Mouse (Mus musculus): ENCODE data around the gene Bcat2. TPM values are rescaled to one million over a fixed set of nuclear protein-coding genes. Genes with fewer than 3 reads are reported as not detected.

Gene Bcat2
- total RNA-seq, 1 experiment from 2014 or later: 244 TPM

DNA sequence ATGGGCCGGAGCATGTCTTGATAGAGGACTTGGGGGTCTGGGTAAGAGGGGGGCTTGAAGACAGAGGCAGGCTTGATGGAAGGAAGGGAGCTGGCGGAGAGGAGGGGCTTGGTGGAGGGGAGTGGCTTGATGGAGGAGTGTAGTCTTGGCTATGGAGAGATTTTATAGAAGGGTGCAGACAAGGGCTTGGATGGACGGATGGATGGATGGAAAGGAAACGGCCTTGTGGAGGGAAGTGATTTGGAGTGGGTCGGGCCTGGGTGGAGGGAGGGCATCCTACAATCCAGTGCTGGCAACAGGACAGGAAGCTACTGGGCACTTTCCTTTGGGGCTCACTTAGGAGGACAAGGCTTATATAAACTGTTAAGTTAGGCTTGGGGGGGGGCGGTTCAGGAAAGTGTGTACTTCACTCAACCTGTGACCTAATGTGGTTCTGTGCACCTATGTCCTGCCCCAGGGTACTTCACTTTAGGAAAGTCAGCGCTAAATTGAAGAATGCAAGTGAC is 56.7 kb downstream of the Bcat2 start:
- DNase-seq: no peak

DNA sequence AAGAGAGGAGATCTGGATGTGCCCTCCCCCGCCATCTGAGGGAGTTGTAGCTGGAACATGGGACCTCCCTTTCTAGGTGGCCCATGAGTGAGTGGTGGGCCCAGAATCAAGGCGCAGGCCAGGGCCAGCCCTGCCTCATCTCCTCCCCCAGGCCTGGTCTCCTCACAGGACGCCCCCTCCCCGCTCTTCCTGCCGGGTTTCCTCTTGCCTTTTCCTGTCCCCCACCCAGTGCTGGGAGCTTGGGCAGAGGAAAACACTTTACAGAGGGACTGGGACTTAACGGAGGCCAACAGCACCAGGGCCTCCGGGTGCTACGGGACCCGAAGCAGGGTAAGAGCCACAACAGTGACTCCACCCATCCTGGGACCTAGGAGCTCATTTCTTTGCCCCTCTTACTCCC is 57.3 kb downstream of the Bcat2 start, which contains the start of gene Rasip1:
Gene Rasip1, plus strand, starts transcription at position 228 of the 400 bp plus-strand sequence.
- no peak for DNase-seq

- peak; percentile 96 for DNase-seq
Observed at GRCm38 (mm10) chr7:45628364-45629294, 58.7 kb downstream of the Bcat2 start.

- DNase-seq: no peak
Observed at GRCm38 (mm10) chr7:45630064-45630907, 60.3 kb downstream of the Bcat2 start.

DNA sequence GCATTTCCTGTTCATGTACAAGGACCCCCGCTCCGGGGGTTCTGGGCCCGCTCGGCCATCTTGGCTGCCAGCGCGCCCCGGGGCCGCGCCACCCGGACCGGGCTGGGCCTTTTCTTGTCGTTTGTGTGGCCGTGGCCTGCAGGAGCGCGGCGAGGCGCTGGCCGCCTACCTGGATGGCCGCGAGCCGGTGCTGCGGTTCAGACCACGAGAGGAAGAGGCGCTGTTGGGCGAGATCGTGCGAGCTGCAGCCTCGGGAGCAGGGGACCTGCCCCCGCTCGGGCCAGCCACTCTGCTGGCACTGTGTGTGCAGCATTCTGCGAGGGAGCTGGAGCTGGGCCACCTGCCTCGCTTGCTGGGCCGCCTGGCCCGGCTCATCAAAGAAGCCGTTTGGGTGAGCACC is 62.5 kb downstream of the Bcat2 start:
- DNase-seq: no peak

DNA sequence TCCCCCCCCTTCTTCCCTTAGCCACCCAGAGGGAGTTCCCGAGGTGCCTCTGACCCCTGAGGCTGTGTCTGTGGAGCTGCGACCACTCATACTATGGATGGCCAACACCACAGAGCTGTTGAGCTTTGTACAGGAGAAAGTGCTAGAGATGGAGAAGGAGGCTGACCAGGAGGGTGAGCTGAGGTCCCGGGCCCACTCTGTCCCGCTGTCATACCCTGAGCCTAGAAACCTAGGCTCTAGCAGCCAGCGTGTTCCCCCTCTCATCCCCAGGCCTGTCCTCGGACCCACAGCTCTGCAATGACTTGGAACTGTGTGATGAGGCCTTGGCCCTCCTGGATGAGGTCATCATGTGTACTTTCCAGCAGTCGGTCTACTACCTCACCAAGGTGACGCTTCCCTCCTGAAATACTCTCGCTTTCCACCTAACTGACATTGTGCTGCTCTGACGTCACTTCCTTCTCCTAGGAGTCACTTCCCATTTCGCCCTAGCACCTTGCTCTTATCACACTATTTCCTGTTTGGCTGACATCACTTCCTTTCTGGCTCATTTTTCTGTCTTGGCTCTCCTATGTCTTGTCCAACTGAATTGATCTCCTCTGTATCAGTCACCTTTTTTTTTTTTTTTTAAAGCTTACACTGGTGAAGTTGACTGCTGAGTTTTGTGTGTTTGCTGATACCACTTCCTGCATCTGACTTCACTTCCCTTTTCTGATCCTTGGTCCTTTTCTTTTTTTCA is 65.2 kb downstream of the Bcat2 start:
- DNase-seq: no peak

GRCm38 (mm10) chr7:45635711-45636688 is 66.0 kb downstream of the Bcat2 start:
- DNase-seq: peak; percentile 69

DNA sequence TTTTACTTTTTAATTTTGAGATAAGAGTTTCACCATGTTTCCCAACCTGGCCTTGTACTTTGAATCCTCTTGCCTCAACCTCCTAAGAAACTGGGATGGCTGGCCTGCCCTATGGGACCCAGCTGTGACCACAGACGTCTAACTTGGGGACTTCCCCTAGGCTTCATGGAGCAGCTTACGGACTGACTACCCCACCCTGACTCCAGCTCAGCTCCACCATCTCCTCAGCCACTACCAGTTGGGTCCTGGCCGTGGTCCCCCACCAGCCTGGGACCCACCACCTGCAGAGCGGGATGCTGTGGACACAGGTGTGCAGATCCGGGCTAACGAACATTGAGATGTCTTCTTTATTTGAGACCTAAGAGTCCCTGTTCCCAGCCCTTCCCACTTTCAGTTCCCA is 67.8 kb downstream of the Bcat2 start:
- DNase-seq: no peak

GRCm38 (mm10) chr7:45638623-45639401 is 68.9 kb downstream of the Bcat2 start:
- DNase-seq: peak; percentile 92

Other genes with a start within 250 kb of the Bcat2 start
- gene Trpm4, start 236.4 kb upstream of the Bcat2 start, total RNA-seq (2021): 9.3 and 14.2 TPM in 2 replicates
- gene Hrc, start 234.9 kb upstream of the Bcat2 start, total RNA-seq (2021): 0.18 TPM in 1 of 2 replicates, not detected in the other
- gene Ppfia3, start 203.1 kb upstream of the Bcat2 start, total RNA-seq (2021): 1.9 and 2.9 TPM in 2 replicates
- 8.7 TPM in 1 of 2 replicates, not detected in the other for gene Lin7b, start 199.6 kb upstream of the Bcat2 start, total RNA-seq (2021)
- gene Snrnp70, start 174.4 kb upstream of the Bcat2 start, total RNA-seq (2021): 361 and 425 TPM in 2 replicates
- gene Kcna7, start 164.5 kb upstream of the Bcat2 start, total RNA-seq (2021): not detected in 2 replicates
- gene Ntf5, start 156.5 kb upstream of the Bcat2 start, total RNA-seq (2021): not detected in 2 replicates
- not detected in 2 replicates for gene Lhb, start 149.3 kb upstream of the Bcat2 start, total RNA-seq (2021)
- 39.4 and 44.2 TPM in 2 replicates for gene Gys1, start 135.3 kb upstream of the Bcat2 start, total RNA-seq (2021)
- 50.7 and 51.6 TPM in 2 replicates for gene Ruvbl2, start 132.1 kb upstream of the Bcat2 start, total RNA-seq (2021)
- 786 and 951 TPM in 2 replicates for gene Ftl1, start 110.3 kb upstream of the Bcat2 start, total RNA-seq (2021)
- gene Bax, start 103.3 kb upstream of the Bcat2 start, total RNA-seq (2021): 61.4 and 68.8 TPM in 2 replicates
- 0.46 and 0.67 TPM in 2 replicates for gene Tulp2, start 88.3 kb upstream of the Bcat2 start, total RNA-seq (2021)
- gene Gm45808, start 83.3 kb upstream of the Bcat2 start, total RNA-seq (2021): 21.0 and 40.1 TPM in 2 replicates
- gene Dhdh, start 81.3 kb upstream of the Bcat2 start, total RNA-seq (2021): 62.3 and 75.5 TPM in 2 replicates
- 220 and 264 TPM in 2 replicates for gene Nucb1, start 59.7 kb upstream of the Bcat2 start, total RNA-seq (2021)
- gene Ppp1r15a, start 43.9 kb upstream of the Bcat2 start, total RNA-seq (2021): 28.0 and 29.6 TPM in 2 replicates
- 3.2 and 3.3 TPM in 2 replicates for gene Plekha4, start 43.8 kb upstream of the Bcat2 start, total RNA-seq (2021)
- 0.95 and 1.0 TPM in 2 replicates for gene Hsd17b14, start 15.3 kb upstream of the Bcat2 start, total RNA-seq (2021)
- not detected in 2 replicates for gene Fgf21, start 45.3 kb downstream of the Bcat2 start, total RNA-seq (2021)
- gene Fut1, start 47.1 kb downstream of the Bcat2 start, total RNA-seq (2021): not detected in 2 replicates
- 0.36 TPM in 1 of 2 replicates, not detected in the other for gene Izumo1, start 51.7 kb downstream of the Bcat2 start, total RNA-seq (2021)
- gene Rasip1, start 57.3 kb downstream of the Bcat2 start, total RNA-seq (2021): 21.3 and 23.3 TPM in 2 replicates
- 3.5 and 4.3 TPM in 2 replicates for gene Mamstr, start 69.8 kb downstream of the Bcat2 start, total RNA-seq (2021)
- gene Fut2, start 96.2 kb downstream of the Bcat2 start, total RNA-seq (2021): not detected in 2 replicates
- not detected in 2 replicates for gene Ntn5, start 113.9 kb downstream of the Bcat2 start, total RNA-seq (2021)
- gene Sec1, start 124.2 kb downstream of the Bcat2 start, total RNA-seq (2021): 0.39 TPM in 1 of 2 replicates, not detected in the other
- gene Car11, start 129.7 kb downstream of the Bcat2 start, total RNA-seq (2021): 15.7 and 15.8 TPM in 2 replicates
- 282 and 444 TPM in 2 replicates for gene Dbp, start 134.9 kb downstream of the Bcat2 start, total RNA-seq (2021)
- 964 and 1,249 TPM in 2 replicates for gene Rpl18, start 145.3 kb downstream of the Bcat2 start, total RNA-seq (2021)
- gene Sphk2, start 147.8 kb downstream of the Bcat2 start, total RNA-seq (2021): 38.2 and 42.0 TPM in 2 replicates
- gene Fam83e, start 151.1 kb downstream of the Bcat2 start, total RNA-seq (2021): 0.30 and 0.76 TPM in 2 replicates
- not detected in 2 replicates for gene Spaca4, start 155.7 kb downstream of the Bcat2 start, total RNA-seq (2021)
- gene Lmtk3, start 213.6 kb downstream of the Bcat2 start, total RNA-seq (2021): 10.0 and 14.8 TPM in 2 replicates
- gene Sult2b1, start 214.5 kb downstream of the Bcat2 start, total RNA-seq (2021): 0.90 and 1.1 TPM in 2 replicates
- gene Cyth2, start 244.4 kb downstream of the Bcat2 start, total RNA-seq (2021): 114 and 134 TPM in 2 replicates

All from adrenal gland, postnatal 25 days (tissue).